Mouse (Mus musculus): ENCODE measurements around the gene Itga4. TPM values are rescaled to one million over a fixed set of nuclear protein-coding genes. Genes with fewer than 3 reads are reported as not detected.

Itga4 gene
- polyA plus RNA-seq, 1 experiment from 2014 or later, result 8.2 TPM

DNA sequence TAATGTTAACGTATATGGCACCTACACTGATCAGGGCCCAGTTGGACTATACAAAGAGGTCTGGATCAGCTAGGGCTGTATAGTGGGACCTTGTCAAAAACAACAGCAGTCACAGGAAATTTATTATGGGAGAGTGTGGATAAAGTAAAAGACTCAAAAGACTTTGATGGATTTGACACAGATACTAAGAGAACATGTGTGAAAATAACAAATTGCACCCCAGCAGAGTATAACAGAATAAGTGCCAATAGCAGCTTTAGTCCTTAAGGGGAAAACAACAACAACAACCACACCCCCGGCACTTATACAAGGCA is 116.9 kb downstream of the Itga4 start:
- WGBS, result 73% methylated on average over 2 of the region's 2 CpGs
- no peak for ATAC-seq (ENCODE audit: insufficient read depth)
- H3K36me3 ChIP-seq (ENCODE audit: insufficient read depth), result no peaks in the 10 kb centered on the region
- no peaks in the 10 kb centered on the region for H3K4me1 ChIP-seq (ENCODE audit: insufficient read depth)
- no peak for TF ChIP-seq CTCF (IDR thresholded peaks at IDR 0.05; ENCODE audit: low read depth)
- H3K9ac ChIP-seq, result no peak overlapping the region
- no peak overlapping the region for H3K27ac ChIP-seq (ENCODE audit: low read depth)
- no peak for DNase-seq
- no peaks in the 10 kb centered on the region for H3K9me3 ChIP-seq (ENCODE audit: low read depth, low read length)
- H3K27me3 ChIP-seq (ENCODE audit: insufficient read depth, low read length), result no peaks in the 10 kb centered on the region
- H3K4me2 ChIP-seq, result no peak overlapping the region
- no peak overlapping the region for H3K4me3 ChIP-seq (ENCODE audit: low read depth, low read length)

DNA sequence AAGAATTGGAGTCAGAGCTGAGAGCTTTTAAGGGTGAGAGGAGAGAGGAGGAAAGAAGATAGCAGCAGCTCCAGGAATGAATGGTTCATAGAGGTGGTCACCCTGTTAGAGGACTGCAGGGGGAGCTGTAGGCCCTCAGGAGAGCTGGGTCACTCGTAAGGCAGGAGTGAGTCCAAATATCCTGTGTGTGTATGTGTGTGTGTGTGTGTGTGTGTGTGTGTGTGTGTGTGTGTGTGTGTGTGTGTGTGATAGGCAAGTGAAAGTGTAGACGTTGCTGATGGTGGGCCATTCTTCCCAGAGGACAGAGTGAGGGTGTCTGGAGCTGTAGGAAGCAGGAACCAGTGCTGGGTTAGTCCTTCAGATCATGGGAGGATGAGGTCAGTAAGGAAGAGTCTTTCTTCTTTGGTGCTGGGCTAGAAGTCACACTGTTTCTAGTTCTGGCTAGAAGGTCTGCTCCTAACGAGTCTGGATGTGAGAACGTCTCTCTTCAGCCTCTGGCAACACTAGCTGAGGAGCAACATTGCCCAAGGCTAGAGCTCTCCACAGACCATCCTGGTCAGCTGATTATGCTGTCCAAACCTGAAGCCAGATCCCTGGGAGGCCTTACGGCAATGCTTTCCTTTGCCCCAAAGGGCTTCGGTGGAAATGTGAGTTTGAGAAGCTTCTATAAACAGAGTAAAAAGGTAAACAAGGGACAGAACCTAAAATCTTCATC is 117.4 kb downstream of the Itga4 start:
- Histone ChIP-seq H3K27me3 (ENCODE audit: insufficient read depth, low read length) (no peaks in the 10 kb centered on the region), H3K36me3 (ENCODE audit: insufficient read depth) (no peaks in the 10 kb centered on the region), H3K4me2 (no peak overlapping the region), H3K9ac (no peak overlapping the region), H3K27ac (ENCODE audit: low read depth) (no peak overlapping the region), H3K9me3 (ENCODE audit: low read depth, low read length) (no peaks in the 10 kb centered on the region), H3K4me1 (ENCODE audit: insufficient read depth) (no peaks in the 10 kb centered on the region), H3K4me3 (ENCODE audit: low read depth, low read length) (no peak overlapping the region)
- TF ChIP-seq CTCF (IDR thresholded peaks at IDR 0.05; ENCODE audit: low read depth), result peak; percentile 52
- WGBS, result 41% methylated on average over 6 of the region's 6 CpGs
- DNase-seq (peak; percentile 37), ATAC-seq (ENCODE audit: insufficient read depth) (no peak)

DNA sequence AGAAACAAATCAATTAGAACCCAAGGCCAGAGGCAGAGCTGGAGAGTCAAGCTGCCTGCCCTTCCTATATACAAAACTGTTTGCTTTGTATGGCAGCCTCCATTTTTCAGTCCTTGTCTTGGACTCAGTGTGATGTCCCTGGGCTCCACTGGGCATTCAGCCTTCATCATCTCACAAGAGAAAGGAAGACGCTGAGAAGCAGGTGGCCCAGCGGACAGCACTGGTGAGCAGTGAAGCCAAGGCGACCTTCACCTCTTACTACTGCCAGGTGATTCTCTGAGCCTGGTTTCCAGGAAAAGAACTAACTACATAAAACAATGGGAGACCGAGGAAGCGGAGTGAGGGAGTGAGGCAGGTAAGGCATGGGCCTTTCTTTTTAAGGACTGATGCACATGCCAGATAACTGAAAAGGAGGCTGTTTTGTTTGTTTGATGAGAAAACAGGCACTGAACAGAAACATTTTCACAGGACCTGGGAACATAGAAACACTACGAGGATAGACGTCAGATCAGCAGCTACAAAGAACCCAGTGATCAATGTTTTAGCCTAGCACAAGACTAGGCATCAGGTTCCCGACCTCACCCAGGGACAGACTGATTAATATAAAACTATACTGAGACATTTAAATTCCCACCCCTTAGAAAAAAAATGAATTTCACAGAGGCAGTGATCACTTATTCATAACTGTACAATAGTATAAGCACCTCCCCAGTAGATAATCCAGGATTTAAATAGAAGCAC is 123.3 kb downstream of the Itga4 start:
- no peaks in the 10 kb centered on the region for H3K4me1 ChIP-seq (ENCODE audit: insufficient read depth)
- H3K9me3 ChIP-seq (ENCODE audit: low read depth, low read length), result no peaks in the 10 kb centered on the region
- ATAC-seq (ENCODE audit: insufficient read depth) (no peak), DNase-seq (no peak)
- no peak overlapping the region for H3K4me2 ChIP-seq
- no peak for TF ChIP-seq CTCF (IDR thresholded peaks at IDR 0.05; ENCODE audit: low read depth)
- H3K27me3 ChIP-seq (ENCODE audit: insufficient read depth, low read length), result no peaks in the 10 kb centered on the region
- 67% methylated on average over 8 of the region's 8 CpGs for WGBS
- no peaks in the 10 kb centered on the region for H3K36me3 ChIP-seq (ENCODE audit: insufficient read depth)
- no peak overlapping the region for H3K9ac ChIP-seq
- no peak overlapping the region for H3K4me3 ChIP-seq (ENCODE audit: low read depth, low read length)
- no peak overlapping the region for H3K27ac ChIP-seq (ENCODE audit: low read depth)

DNA sequence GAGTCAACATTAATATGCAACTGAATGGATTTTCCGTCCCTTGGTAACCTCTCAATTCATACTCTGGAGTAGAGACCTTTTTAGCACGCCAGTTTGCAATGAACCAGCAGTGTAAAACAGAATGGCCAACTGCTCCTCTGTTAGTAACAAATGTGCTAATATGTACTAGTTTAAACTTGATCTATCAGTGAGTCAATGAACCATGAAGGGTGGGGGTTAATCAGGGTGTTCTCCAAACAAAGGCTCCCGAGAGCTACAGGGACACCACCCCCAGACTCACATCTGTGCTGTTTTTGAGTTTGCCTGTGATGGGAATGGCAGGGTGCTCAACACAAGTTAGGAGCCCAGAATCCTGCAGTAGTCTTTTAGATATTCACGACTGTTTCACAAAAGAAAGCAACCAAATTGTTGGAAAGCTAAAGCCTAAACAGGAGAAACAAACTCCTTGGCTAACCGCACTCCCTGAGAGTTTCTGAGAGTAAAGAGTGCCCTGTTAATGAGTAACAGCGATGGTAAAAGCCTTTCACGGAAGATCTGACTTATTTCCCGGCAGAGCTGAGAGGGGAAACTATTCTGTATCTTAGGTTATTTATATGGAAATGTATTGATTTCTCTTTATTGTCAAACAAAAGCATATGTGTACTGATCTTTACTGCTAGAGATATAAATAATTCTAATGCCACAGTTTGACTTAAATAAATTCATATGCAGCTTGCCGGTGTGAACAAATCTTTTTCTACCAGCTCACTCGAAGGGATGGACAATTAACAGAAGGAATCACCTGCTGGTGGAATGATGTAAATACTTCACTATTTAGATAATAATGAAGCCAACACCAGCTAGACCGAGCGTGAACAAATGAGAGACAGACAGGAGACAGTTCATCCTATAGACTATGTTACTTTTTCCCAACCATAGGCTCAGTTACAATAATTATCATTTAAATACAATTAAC is 124.1 kb downstream of the Itga4 start:
- Histone ChIP-seq H3K27me3 (ENCODE audit: insufficient read depth, low read length) (no peaks in the 10 kb centered on the region), H3K36me3 (ENCODE audit: insufficient read depth) (no peaks in the 10 kb centered on the region), H3K9ac (no peak overlapping the region), H3K9me3 (ENCODE audit: low read depth, low read length) (no peaks in the 10 kb centered on the region), H3K4me1 (ENCODE audit: insufficient read depth) (no peaks in the 10 kb centered on the region), H3K27ac (ENCODE audit: low read depth) (no peak overlapping the region), H3K4me2 (no peak overlapping the region), H3K4me3 (ENCODE audit: low read depth, low read length) (no peak overlapping the region)
- ATAC-seq (ENCODE audit: insufficient read depth), result no peak
- DNase-seq, result peak; percentile 15
- WGBS, result 33% methylated on average over 12 of the region's 12 CpGs
- TF ChIP-seq CTCF (IDR thresholded peaks at IDR 0.05; ENCODE audit: low read depth), result no peak

Other genes with a start within 250 kb of the Itga4 start
- not detected in 2 replicates for gene Neurod1, start 201.3 kb downstream of the Itga4 start, polyA plus RNA-seq (2014; fragmentation: Nextera tagmentation; extraction: Ambion mirVana)
- gene Cerkl, start 201.4 kb downstream of the Itga4 start, polyA plus RNA-seq (2014; fragmentation: Nextera tagmentation; extraction: Ambion mirVana), result 0.12 and 0.81 TPM in 2 replicates